Mouse (Mus musculus) embryo, embryonic 11 days (tissue): Measurements from ENCODE around the gene Ccnl2.
A peak's percentile ranks its signal among the peaks of the same experiment; 100 is the strongest.
"Not testable (repeated sequence)": the region's sequence is repeated elsewhere in the genome, so short reads cannot be mapped to it uniquely, and the experiment has no call there.

ENCODE experiments used
- DNase-seq: peaks from one replicate; pipeline ENCODE4 v3.0.0-alpha.2; 2015

Gene Ccnl2

GRCm38 (mm10) chr4:155811929-155812664 is at the start of gene Ccnl2:
TSS of gene Ccnl2 (plus strand) at chr4:155812489.
- peak; percentile 98 for DNase-seq

- no peak for DNase-seq
Measured at GRCm38 (mm10) chr4:155769496-155769879, 42.8 kb upstream of the Ccnl2 start.

- peak; percentile 94 for DNase-seq
Measured at GRCm38 (mm10) chr4:155769880-155770512, 42.3 kb upstream of the Ccnl2 start.

GRCm38 (mm10) chr4:155770626-155771025 is 41.7 kb upstream of the Ccnl2 start:
- no peak for DNase-seq

GRCm38 (mm10) chr4:155771706-155772105 is 40.6 kb upstream of the Ccnl2 start:
- no peak for DNase-seq

- DNase-seq, result no peak
Measured at GRCm38 (mm10) chr4:155772786-155773185, 39.5 kb upstream of the Ccnl2 start.

- DNase-seq, result no peak
Measured at GRCm38 (mm10) chr4:155773335-155774078, 38.8 kb upstream of the Ccnl2 start.

- peak; percentile 90 for DNase-seq
Measured at GRCm38 (mm10) chr4:155774280-155774754, 38.0 kb upstream of the Ccnl2 start, which contains the start of gene Vwa1. TSS of gene Vwa1 (minus strand) at chr4:155774698.

GRCm38 (mm10) chr4:155774971-155775740 is 37.1 kb upstream of the Ccnl2 start:
- no peak for DNase-seq

GRCm38 (mm10) chr4:155775855-155776254 is 36.4 kb upstream of the Ccnl2 start:
- DNase-seq, result no peak

GRCm38 (mm10) chr4:155776704-155777335 is 35.5 kb upstream of the Ccnl2 start:
- DNase-seq, result peak; percentile 38

- DNase-seq, result no peak
Measured at GRCm38 (mm10) chr4:155777816-155778215, 34.5 kb upstream of the Ccnl2 start.

- no peak for DNase-seq
Measured at GRCm38 (mm10) chr4:155779498-155779897, 32.8 kb upstream of the Ccnl2 start.

- DNase-seq, result peak; percentile 43
Measured at GRCm38 (mm10) chr4:155780895-155781294, 31.4 kb upstream of the Ccnl2 start.

- no peak for DNase-seq
Measured at GRCm38 (mm10) chr4:155783486-155784080, 28.7 kb upstream of the Ccnl2 start.

- peak; percentile 90 for DNase-seq
Measured at GRCm38 (mm10) chr4:155784081-155784701, 28.1 kb upstream of the Ccnl2 start.

GRCm38 (mm10) chr4:155785246-155785645 is 27.0 kb upstream of the Ccnl2 start:
- DNase-seq, result no peak

- no peak for DNase-seq
Measured at GRCm38 (mm10) chr4:155785819-155786218, 26.5 kb upstream of the Ccnl2 start, which contains the start of gene Tmem88b. TSS of gene Tmem88b (minus strand) at chr4:155785874.

- DNase-seq, result no peak
Measured at GRCm38 (mm10) chr4:155788300-155788699, 24.0 kb upstream of the Ccnl2 start.

- DNase-seq, result not testable (repeated sequence)
Measured at GRCm38 (mm10) chr4:155788833-155789232, 23.5 kb upstream of the Ccnl2 start.

GRCm38 (mm10) chr4:155790021-155790489 is 22.2 kb upstream of the Ccnl2 start, which contains the start of gene Ankrd65:
TSS of gene Ankrd65 (plus strand) at chr4:155790439.
- no peak for DNase-seq
